Mouse (Mus musculus): ENCODE results near the gene Pced1b. TPM values are rescaled to one million over a fixed set of nuclear protein-coding genes. Genes with fewer than 3 reads are reported as not detected.

Gene Pced1b
- polyA plus RNA-seq, 1 experiment from 2014 or later = 4.2 TPM

DNA sequence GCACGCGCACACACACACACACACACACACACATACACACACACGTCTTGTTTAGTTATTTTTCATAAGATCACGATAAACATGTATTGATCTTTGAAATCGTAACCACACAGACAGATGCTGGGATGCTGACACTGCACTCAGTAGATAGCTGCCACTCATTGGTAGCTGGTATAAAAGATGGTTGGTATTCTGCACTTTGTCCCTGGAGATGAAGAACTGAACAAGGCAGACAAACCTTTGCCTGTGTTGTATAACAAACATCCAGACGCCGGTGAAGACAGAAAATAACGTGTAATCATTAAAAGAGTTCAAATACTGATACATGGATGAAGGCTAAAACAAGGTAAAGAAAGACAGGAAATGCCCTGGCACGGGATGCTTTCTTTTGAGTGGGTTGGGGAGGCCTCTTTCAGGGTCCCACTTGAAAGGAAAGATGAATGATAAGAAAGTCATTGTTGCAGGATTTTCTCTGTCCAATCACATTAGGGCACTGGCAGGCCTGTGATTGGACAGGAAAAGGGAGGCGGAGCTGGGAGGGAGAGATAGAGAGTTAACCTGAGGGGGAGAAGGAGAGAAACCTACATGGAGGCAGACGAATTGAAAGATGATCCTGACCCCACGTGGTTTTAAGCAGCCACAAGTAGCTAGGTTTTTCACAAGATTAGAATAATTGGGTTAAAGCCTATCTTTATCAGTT lies 182.4 kb downstream of the Pced1b start:
- WGBS = 89% methylated on average over 12 of the region's 12 CpGs
- no peaks in the 10 kb centered on the region for H3K27me3 ChIP-seq
- H3K9ac ChIP-seq = no peak overlapping the region
- no peak overlapping the region for H3K4me3 ChIP-seq (replicated peaks)
- H3K4me2 ChIP-seq = no peak overlapping the region
- no peaks in the 10 kb centered on the region for H3K4me1 ChIP-seq
- H3K36me3 ChIP-seq (replicated peaks) = no peaks in the 10 kb centered on the region
- ATAC-seq (ENCODE audit: low FRiP score) = no peak
- H3K27ac ChIP-seq = no peak overlapping the region
- H3K9me3 ChIP-seq = no peaks in the 10 kb centered on the region

DNA sequence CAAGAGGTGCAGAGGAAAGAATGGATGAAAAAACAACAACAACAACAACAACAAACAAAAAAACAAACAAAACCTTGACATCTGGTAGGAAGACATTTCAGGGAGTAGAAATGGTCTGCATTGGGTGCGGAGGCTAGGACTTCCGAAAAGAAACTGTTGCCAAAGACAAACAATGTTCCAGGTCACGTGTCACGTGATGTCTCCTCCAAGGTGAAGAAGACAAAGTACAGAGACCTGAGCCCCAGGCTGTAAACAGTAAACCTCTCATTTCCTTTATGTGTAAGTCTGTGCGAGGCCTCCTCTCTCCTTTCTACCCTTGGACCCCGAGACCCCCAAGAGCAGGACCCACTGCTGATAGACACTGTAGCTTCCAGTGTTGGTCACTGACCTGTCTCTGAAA lies 184.6 kb downstream of the Pced1b start:
- ATAC-seq (ENCODE audit: low FRiP score) = no peak
- Histone ChIP-seq H3K4me2 (no peak overlapping the region), H3K36me3 (replicated peaks) (no peaks in the 10 kb centered on the region), H3K4me1 (no peaks in the 10 kb centered on the region), H3K9ac (no peak overlapping the region), H3K9me3 (no peaks in the 10 kb centered on the region), H3K4me3 (replicated peaks) (no peak overlapping the region), H3K27me3 (no peaks in the 10 kb centered on the region), H3K27ac (no peak overlapping the region)
- WGBS = 92% methylated on average over 6 of the region's 6 CpGs

DNA sequence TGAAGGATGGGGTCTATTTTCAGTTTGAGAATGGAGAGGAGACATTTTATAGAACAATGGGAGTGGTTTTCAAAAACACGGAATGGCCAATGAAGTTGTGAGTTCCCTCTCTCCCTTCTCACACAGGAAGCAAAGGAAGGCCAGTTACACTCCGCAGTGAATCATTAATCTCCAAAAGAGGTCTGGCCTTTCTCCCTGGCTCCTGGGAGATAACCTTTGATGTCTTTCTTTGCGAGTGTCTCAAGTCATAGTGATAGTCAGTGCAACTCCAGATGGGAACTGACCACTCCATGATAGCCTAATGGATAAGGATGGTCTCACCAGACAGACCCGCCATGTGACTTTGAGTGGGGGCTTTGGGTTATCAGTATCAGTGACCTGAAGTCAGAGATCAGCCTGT lies 185.3 kb downstream of the Pced1b start:
- Histone ChIP-seq H3K4me3 (replicated peaks) (no peak overlapping the region), H3K36me3 (replicated peaks) (no peaks in the 10 kb centered on the region), H3K9ac (no peak overlapping the region), H3K27me3 (no peaks in the 10 kb centered on the region), H3K27ac (no peak overlapping the region), H3K4me2 (no peak overlapping the region), H3K4me1 (no peaks in the 10 kb centered on the region), H3K9me3 (no peaks in the 10 kb centered on the region)
- ATAC-seq (ENCODE audit: low FRiP score) = no peak
- 73% methylated on average over 4 of the region's 4 CpGs for WGBS

Other genes starting within 250 kb of the Pced1b start
- gene Slc38a4, start 191.2 kb upstream of the Pced1b start, polyA plus RNA-seq (2016; fragmentation: Nextera tagmentation; extraction: Ambion mirVana) = 8.8 and 14.1 TPM in 2 replicates
- gene Amigo2, start 180 bp downstream of the Pced1b start, polyA plus RNA-seq (2016; fragmentation: Nextera tagmentation; extraction: Ambion mirVana) = 3.9 and 4.5 TPM in 2 replicates